In genomic region chr19:44835931-44836861, GRCm38 (mm10) we compare ENCODE assay signal across 7 mouse cellular contexts.
DNase-seq lines count a peak whose midpoint lies in the region; ATAC-seq and TF ChIP-seq lines count a peak whose summit lies in the region.

No protein-coding gene starts in this region.

- peaks cover 26% of the 10 kb centered on the region for H3K27me3 ChIP-seq in liver, adult 2 months (ENCODE audit: control insufficient read depth, insufficient read depth, low read length)
- H3K27me3 ChIP-seq in embryonic facial prominence, embryonic 11.5 days (ENCODE audit: control insufficient read depth, insufficient read depth, low read length) = peaks cover 63% of the 10 kb centered on the region
- H3K27me3 ChIP-seq in hindbrain, embryonic 11.5 days (ENCODE audit: control insufficient read depth, insufficient read depth, low read length) = peaks cover 78% of the 10 kb centered on the region

- no peak for TF ChIP-seq CTCF in liver, adult 2 months (IDR thresholded peaks at IDR 0.05; ENCODE audit: low read depth, low read length)

- peak overlapping the region; percentile 23; the same call in 1 of the 2 replicates for H3K4me3 ChIP-seq in liver, adult 2 months (ENCODE audit: insufficient read depth, low read depth, low read length)
- H3K4me3 ChIP-seq in embryonic facial prominence, embryonic 11.5 days (ENCODE audit: low read depth, low read length) = peak overlapping the region; percentile 39
- peak overlapping the region; percentile 43 for H3K4me3 ChIP-seq in hindbrain, embryonic 11.5 days (ENCODE audit: low read depth, low read length)

- H3K79me2 ChIP-seq in liver, adult 2 months (ENCODE audit: control insufficient read depth, insufficient read depth, low read length) = no peaks in the 10 kb centered on the region

- no peaks in the 10 kb centered on the region for H3K9me3 ChIP-seq in embryonic facial prominence, embryonic 11.5 days (replicated peaks; ENCODE audit: control insufficient read depth, low read length)
- no peaks in the 10 kb centered on the region for H3K9me3 ChIP-seq in hindbrain, embryonic 11.5 days (ENCODE audit: control insufficient read depth, low read length)

- peak; percentile 26; the same call in 1 of the 2 replicates for ATAC-seq in embryonic facial prominence, embryonic 11.5 days (replicated peaks; ENCODE audit: insufficient number of reproducible peaks, low FRiP score, low TSS enrichment, low read depth)
- ATAC-seq in hindbrain, embryonic 11.5 days (ENCODE audit: low FRiP score) = peak; percentile 26; the same call in 1 of the 2 replicates
- ATAC-seq in megakaryocyte progenitor cell, adult 5-6 weeks (replicated peaks; ENCODE audit: poor library complexity) = peak; percentile 31; the same call in 1 of the 2 replicates

- H3K36me3 ChIP-seq in liver, adult 2 months (ENCODE audit: control insufficient read depth, insufficient read depth, low read length) = no peaks in the 10 kb centered on the region
- no peaks in the 10 kb centered on the region for H3K36me3 ChIP-seq in embryonic facial prominence, embryonic 11.5 days (replicated peaks; ENCODE audit: control insufficient read depth, insufficient read depth, low read depth, low read length)
- no peaks in the 10 kb centered on the region for H3K36me3 ChIP-seq in hindbrain, embryonic 11.5 days (ENCODE audit: control insufficient read depth, insufficient read depth, low read length)

- 3% methylated on average over 69 of the region's 71 CpGs for WGBS in liver, adult 2 months
- 0% methylated on average over 60 of the region's 71 CpGs for WGBS in embryonic facial prominence, embryonic 11.5 days
- 1% methylated on average over 64 of the region's 71 CpGs for WGBS in hindbrain, embryonic 11.5 days

- no peak for TF ChIP-seq POLR2A in liver, adult 2 months (IDR thresholded peaks at IDR 0.05; ENCODE audit: extremely low read depth, insufficient read depth, low read length)

- no peak overlapping the region for H3K9ac ChIP-seq in liver, adult 2 months (ENCODE audit: low read depth, low read length)
- peak overlapping the region; percentile 25; the same call in 1 of the 2 replicates for H3K9ac ChIP-seq in embryonic facial prominence, embryonic 11.5 days (replicated peaks; ENCODE audit: low read length)
- H3K9ac ChIP-seq in hindbrain, embryonic 11.5 days (ENCODE audit: low read depth, low read length) = peak overlapping the region; percentile 45

- DNase-seq in liver, adult 2 months (ENCODE audit: extremely low read depth, low read depth, low spot score) = no peak
- DNase-seq in liver = no peak
- peak; percentile 43 for DNase-seq in embryonic facial prominence, embryonic 11.5 days (ENCODE audit: low spot score)
- peak; percentile 62 for DNase-seq in hindbrain, embryonic 11.5 days (ENCODE audit: low spot score)
- no peak for DNase-seq in ovary, postnatal 10 days (ENCODE audit: low spot score)
- no peak for DNase-seq in layer of hippocampus, adult 9-10 months (ENCODE audit: low spot score)

- H3K27ac ChIP-seq in liver, adult 2 months (replicated peaks; ENCODE audit: insufficient read depth, low read depth, low read length) = no peak overlapping the region
- no peak overlapping the region for H3K27ac ChIP-seq in embryonic facial prominence, embryonic 11.5 days (replicated peaks; ENCODE audit: low read depth, low read length)
- H3K27ac ChIP-seq in hindbrain, embryonic 11.5 days (ENCODE audit: low read depth, low read length) = no peak overlapping the region

- H3K4me1 ChIP-seq in liver, adult 2 months (ENCODE audit: control insufficient read depth, insufficient read depth, low read length) = no peaks in the 10 kb centered on the region
- H3K4me1 ChIP-seq in embryonic facial prominence, embryonic 11.5 days (ENCODE audit: control insufficient read depth, insufficient read depth, low read length) = peaks cover 10% of the 10 kb centered on the region
- H3K4me1 ChIP-seq in hindbrain, embryonic 11.5 days (replicated peaks; ENCODE audit: control insufficient read depth, insufficient read depth, low read length) = peaks cover 17% of the 10 kb centered on the region

- H3K4me2 ChIP-seq in embryonic facial prominence, embryonic 11.5 days (ENCODE audit: low read depth, low read length) = peak overlapping the region; percentile 77
- peak overlapping the region; percentile 81 for H3K4me2 ChIP-seq in hindbrain, embryonic 11.5 days (replicated peaks; ENCODE audit: low read depth, low read length)

Comparison
In these comparisons a context has a peak if more than half of its experiments do, and no peak if none do; other contexts are left out.
1. DNase-seq: peak in embryonic facial prominence, embryonic 11.5 days (single experiment) and hindbrain, embryonic 11.5 days (single experiment); none in liver, adult 2 months (single experiment), liver (single experiment), ovary, postnatal 10 days (single experiment) and layer of hippocampus, adult 9-10 months (single experiment).
2. Peak in every context shown above with its lines, with median percentiles within 50 percentile points of each other: H3K4me3 ChIP-seq and ATAC-seq.